Mouse (Mus musculus) activated CD4-positive, CD25-positive, alpha-beta regulatory T cell, adult 4 months (primary cell): Measurements from ENCODE around the gene Slc30a7. TPM values are rescaled to one million over a fixed set of nuclear protein-coding genes. Genes with fewer than 3 reads are reported as not detected.

Source experiments
- ATAC-seq: one replicate; pipeline ENCODE4 v1.8.0; 2017
- polyA plus RNA-seq, 2 experiments: library from polyadenylated mRNA; unstranded; fragments of 100-300 nt; shearing (Covaris generic); gene quantifications; one replicate each; pipeline ENCODE4 v1.2.1; 2017

The Slc30a7 gene
- polyA plus RNA-seq, 2 experiments from 2014 or later = 47.7 to 50.2 TPM

- peak; percentile 37 for ATAC-seq
These were observed 62.8 kb downstream of the Slc30a7 start for GRCm38 (mm10) chr3:115944376-115944775.

- ATAC-seq = no peak
These were observed 65.7 kb downstream of the Slc30a7 start for GRCm38 (mm10) chr3:115941464-115941863.

GRCm38 (mm10) chr3:115940510-115940909 is 66.7 kb downstream of the Slc30a7 start:
- ATAC-seq = peak; percentile 19

- no peak for ATAC-seq
These were observed 69.4 kb downstream of the Slc30a7 start for GRCm38 (mm10) chr3:115937807-115938206.

GRCm38 (mm10) chr3:115936734-115937599 is 70.2 kb downstream of the Slc30a7 start:
- ATAC-seq = peak; percentile 50

- peak; percentile 90 for ATAC-seq
These were observed 73.7 kb downstream of the Slc30a7 start for GRCm38 (mm10) chr3:115933293-115934186.

GRCm38 (mm10) chr3:115931701-115932100 is 75.5 kb downstream of the Slc30a7 start:
- no peak for ATAC-seq

GRCm38 (mm10) chr3:115926531-115926930 is 80.7 kb downstream of the Slc30a7 start:
- no peak for ATAC-seq

- no peak for ATAC-seq
These were observed 82.6 kb downstream of the Slc30a7 start for GRCm38 (mm10) chr3:115924401-115925190.

- ATAC-seq = peak; percentile 99
These were observed 99.8 kb downstream of the Slc30a7 start for GRCm38 (mm10) chr3:115907406-115907805.

GRCm38 (mm10) chr3:115905567-115905966 is 101.6 kb downstream of the Slc30a7 start:
- no peak for ATAC-seq

GRCm38 (mm10) chr3:115905067-115905466 is 102.1 kb downstream of the Slc30a7 start:
- no peak for ATAC-seq

- no peak for ATAC-seq
These were observed 104.8 kb downstream of the Slc30a7 start for GRCm38 (mm10) chr3:115902301-115902956.

- ATAC-seq = no peak
These were observed 108.8 kb downstream of the Slc30a7 start for GRCm38 (mm10) chr3:115898354-115898948.

GRCm38 (mm10) chr3:115893166-115893565 is 114.0 kb downstream of the Slc30a7 start:
- ATAC-seq = no peak

- no peak for ATAC-seq
These were observed 114.9 kb downstream of the Slc30a7 start for GRCm38 (mm10) chr3:115892341-115892740.

Other genes starting within 250 kb of the Slc30a7 start
- 10 to 100 TPM; 59.9 to 65.4 TPM for gene Dph5, start 119.6 kb downstream of the Slc30a7 start, polyA plus RNA-seq
- gene Extl2, start 56 bp upstream of the Slc30a7 start, polyA plus RNA-seq = 10 to 100 TPM in 1 of 2 experiments, 1 to 10 TPM in 1; 6.9 to 11.1 TPM
- 1 to 10 TPM; 2.7 TPM for gene Vcam1, start 122.3 kb upstream of the Slc30a7 start, polyA plus RNA-seq
- not detected for gene Gpr88, start 246.1 kb upstream of the Slc30a7 start, polyA plus RNA-seq